Mouse (Mus musculus) frontal cortex, adult (tissue): ENCODE measurements at regions not wholly inside any gene's neighbourhood (a gene's known extent, or its start where the extent isn't known, plus 50 kb on each side); places are given as distances from the start of the nearest gene placed in this dataset.
A peak's percentile ranks its signal among the peaks of the same experiment; 100 is the strongest.

Source experiments
- ATAC-seq: cut with Nextera tagmentation; 2 replicates; pipeline ENCODE4 v1.9.2; 2017; ENCODE audit warnings: mild to moderate bottlenecking, moderate library complexity, mixed read lengths; ENCODE audit not compliant: low TSS enrichment

- peak; percentile 96 for ATAC-seq
Measured at GRCm38 (mm10) chr15:61770721-61771542, 848.1 kb upstream of the A1bg start.

- ATAC-seq: no peak
Measured at GRCm38 (mm10) chr15:61766544-61767094, 843.8 kb upstream of the A1bg start.

- peak; percentile 88 for ATAC-seq
Measured at GRCm38 (mm10) chr15:61753802-61754201, 831.0 kb upstream of the A1bg start.

- ATAC-seq: no peak
Measured at GRCm38 (mm10) chr15:61723696-61724095, 800.9 kb upstream of the A1bg start.

- no peak for ATAC-seq
Measured at GRCm38 (mm10) chr15:61718486-61718885, 795.7 kb upstream of the A1bg start.

- no peak for ATAC-seq
Measured at GRCm38 (mm10) chr15:61717216-61717615, 794.4 kb upstream of the A1bg start.

GRCm38 (mm10) chr15:61713953-61714352 is 791.1 kb upstream of the A1bg start:
- ATAC-seq: no peak

- no peak for ATAC-seq
Measured at GRCm38 (mm10) chr15:61708928-61709327, 786.1 kb upstream of the A1bg start.

GRCm38 (mm10) chr15:61707952-61708351 is 785.1 kb upstream of the A1bg start:
- ATAC-seq: peak; percentile 73

GRCm38 (mm10) chr15:61692679-61693078 is 769.9 kb upstream of the A1bg start:
- ATAC-seq: no peak

GRCm38 (mm10) chr15:61690425-61690824 is 767.6 kb upstream of the A1bg start:
- peak; percentile 87 for ATAC-seq

GRCm38 (mm10) chr15:61689776-61690397 is 767.1 kb upstream of the A1bg start:
- ATAC-seq: no peak

GRCm38 (mm10) chr15:61682968-61683367 is 760.2 kb upstream of the A1bg start:
- no peak for ATAC-seq

GRCm38 (mm10) chr15:61670556-61670955 is 747.7 kb upstream of the A1bg start:
- ATAC-seq: no peak

GRCm38 (mm10) chr15:61660581-61660980 is 737.8 kb upstream of the A1bg start:
- ATAC-seq: no peak

GRCm38 (mm10) chr15:61656951-61657350 is 734.1 kb upstream of the A1bg start:
- no peak for ATAC-seq

GRCm38 (mm10) chr15:61654846-61655245 is 732.0 kb upstream of the A1bg start:
- ATAC-seq: no peak

GRCm38 (mm10) chr15:61653853-61654252 is 731.0 kb upstream of the A1bg start:
- no peak for ATAC-seq

- no peak for ATAC-seq
Measured at GRCm38 (mm10) chr15:61618638-61619500, 696.1 kb upstream of the A1bg start.

- no peak for ATAC-seq
Measured at GRCm38 (mm10) chr15:61610662-61611061, 687.9 kb upstream of the A1bg start.

- ATAC-seq: no peak
Measured at GRCm38 (mm10) chr15:61609656-61610055, 686.8 kb upstream of the A1bg start.

GRCm38 (mm10) chr15:61608301-61608731 is 685.5 kb upstream of the A1bg start:
- ATAC-seq: no peak
